In the genomic region with DNA sequence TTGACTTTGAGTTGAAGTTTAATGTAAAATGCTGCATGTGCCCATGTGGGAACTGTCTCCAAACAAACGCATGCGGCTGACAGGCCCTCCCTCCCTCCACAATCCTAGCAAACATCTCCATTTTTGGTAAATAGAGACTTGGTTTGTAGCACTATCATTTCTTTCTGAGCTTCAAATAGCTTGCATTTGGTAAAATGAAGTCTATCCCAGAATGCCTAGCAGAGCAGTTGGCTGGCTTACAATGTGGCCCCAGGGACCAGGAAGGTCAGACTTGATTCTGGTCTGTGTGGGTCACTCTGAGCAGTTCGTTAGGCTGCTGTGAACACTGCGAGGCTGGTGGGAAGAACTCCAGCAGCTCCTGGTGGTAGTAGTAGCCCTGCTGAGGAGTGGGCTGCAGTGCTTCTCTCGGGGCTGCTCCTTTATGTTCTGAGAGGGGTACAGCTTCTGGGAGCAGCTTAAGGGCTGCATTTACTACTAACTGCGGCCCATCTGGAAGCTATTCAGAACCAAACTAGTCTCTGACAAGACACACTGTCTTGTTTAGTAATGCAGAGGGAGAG, we compare ENCODE assay signal across 9 mouse cellular contexts.
A peak's percentile ranks its signal among the peaks of the same experiment; 100 is the strongest.
DNase-seq lines count a peak whose midpoint lies in the region.
"Had no signal": no experiment of that assay in that cellular context is flagged by ENCODE, and none has a peak within 500 bp of the region (broad histone marks: within the 10 kb centered on the region; RNA-seq: fewer than 3 reads in every experiment).

No protein-coding gene starts in this region.

- DNase-seq in adrenal gland, adult 2 months: peak; percentile 56
- DNase-seq in adrenal gland, adult 8-10 months: no peak
- peak; percentile 11 for DNase-seq in urinary bladder, postnatal 14 days (ENCODE audit: low spot score)
- DNase-seq in urinary bladder, adult 18-20 months (ENCODE audit: low spot score in 2 of 2): no peak
- DNase-seq in kidney, postnatal 10 days: peak; percentile 83
- no peak for DNase-seq in right cerebral cortex, postnatal 10 days (ENCODE audit: low spot score in 2 of 2)
- DNase-seq in thymus, postnatal 10 days (ENCODE audit: low spot score in 2 of 2): no peak
- DNase-seq in spleen, adult 18-20 months: no peak
- DNase-seq: lung, adult 18-20 months had no signal

Comparison
In these comparisons a context has a peak if more than half of its experiments do, and no peak if none do; other contexts are left out.
1. DNase-seq: peak in adrenal gland, adult 2 months (single experiment), urinary bladder, postnatal 14 days (single experiment) and kidney, postnatal 10 days (single experiment); none in adrenal gland, adult 8-10 months (single experiment), urinary bladder, adult 18-20 months (0 of 2), right cerebral cortex, postnatal 10 days (0 of 2), thymus, postnatal 10 days (0 of 2) and spleen, adult 18-20 months (0 of 2).